ENCODE assay signal across 11 mouse cellular contexts in the genomic region with DNA sequence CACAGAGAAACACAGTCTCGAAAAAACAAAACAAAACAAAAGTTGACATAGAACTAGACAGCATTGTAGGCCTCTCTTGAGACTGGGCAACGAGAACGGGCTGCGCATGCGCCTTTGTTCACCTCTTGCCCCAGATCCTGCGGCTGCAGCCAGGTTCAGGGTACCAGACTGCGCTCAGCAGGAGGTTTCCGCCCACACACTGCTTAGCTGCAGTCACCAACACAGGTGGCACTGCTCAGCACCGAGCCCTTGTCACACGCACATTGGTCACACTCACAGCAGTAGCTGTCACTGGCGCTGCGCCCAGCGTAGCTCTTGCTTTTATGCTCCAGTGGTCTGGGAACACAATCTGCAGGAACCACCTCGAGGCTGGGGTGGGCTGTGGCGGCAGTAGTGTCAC. TPM values are rescaled to one million over a fixed set of nuclear protein-coding genes. Genes with fewer than 3 reads are reported as not detected.
DNase-seq lines count a peak whose midpoint lies in the region; ATAC-seq lines count a peak whose summit lies in the region.
"Had no signal": no experiment of that assay in that cellular context is flagged by ENCODE, and none has a peak within 500 bp of the region (broad histone marks: within the 10 kb centered on the region; RNA-seq: fewer than 3 reads in every experiment).

No protein-coding gene starts in this region.

- no peak for ATAC-seq in heart, embryonic 13.5 days (ENCODE audit: extremely low read depth, insufficient number of reproducible peaks, low FRiP score, low TSS enrichment)

- H3K9me3 ChIP-seq in heart, embryonic 13.5 days, result 0 out of 2 replicates have a peak, but pooled peaks cover 4% of the 10 kb centered on the region

- WGBS in heart, embryonic 13.5 days, result 45% methylated on average over 15 of the region's 15 CpGs

- H3K4me1 ChIP-seq in heart, embryonic 13.5 days, result peaks cover 34% of the 10 kb centered on the region

- H3K9ac ChIP-seq in heart, embryonic 13.5 days, result no peak overlapping the region
- H3K9ac ChIP-seq: limb, embryonic 15.5 days had no signal

- peak overlapping the region; percentile 66 for H3K27ac ChIP-seq in heart, embryonic 13.5 days (replicated peaks)
- H3K27ac ChIP-seq: limb, embryonic 15.5 days had no signal

- DNase-seq in heart, postnatal 36 days, result no peak
- peak; percentile 60 for DNase-seq in retina, postnatal 1 day
- DNase-seq in retina, embryonic 14.5 days (ENCODE audit: low spot score), result no peak
- peak; percentile 65 for DNase-seq in kidney, adult 11 months
- peak; percentile 69 for DNase-seq in splenic B cell, adult 2 months (ENCODE audit: low read depth, low spot score)
- no peak for DNase-seq in thymus, postnatal 0 days (ENCODE audit: low spot score)
- DNase-seq in layer of hippocampus, adult 9-10 months (ENCODE audit: low spot score), result no peak
- DNase-seq: adrenal gland, postnatal 36 days; heart, adult 11 months had no signal

- intact Hi-C loops in heart, postnatal 36 days (cut with DNase I), result no loop called here

- no peak overlapping the region for H3K4me3 ChIP-seq in heart, embryonic 13.5 days
- H3K4me3 ChIP-seq: limb, embryonic 15.5 days had no signal

- no peak overlapping the region for H3K4me2 ChIP-seq in heart, embryonic 13.5 days
- H3K4me2 ChIP-seq: limb, embryonic 15.5 days had no signal

- no peaks in the 10 kb centered on the region for H3K27me3 ChIP-seq in heart, embryonic 13.5 days (replicated peaks)
- no peaks in the 10 kb centered on the region for H3K27me3 ChIP-seq in splenic B cell, adult 2 months (ENCODE audit: control insufficient read depth, insufficient read depth, low read length, poor library complexity, severe bottlenecking)

- no peaks in the 10 kb centered on the region for H3K36me3 ChIP-seq in heart, embryonic 13.5 days
- H3K36me3 ChIP-seq in splenic B cell, adult 2 months (ENCODE audit: control insufficient read depth, insufficient read depth, low read length, poor library complexity, severe bottlenecking), result no peaks in the 10 kb centered on the region
- H3K36me3 ChIP-seq: limb, embryonic 15.5 days had no signal

RNA-seq across cellular contexts. Expression of a gene that starts 3.4 kb away (rescaled TPM):
- 14.6 and 15.1 TPM in 2 replicates for polyA plus RNA-seq in heart, embryonic 13.5 days (2015; fragmentation: Nextera tagmentation; extraction: Ambion mirVana)
- total RNA-seq in heart, postnatal 36 days (2021), result 10 to 100 TPM; 12.0 to 12.5 TPM
- polyA plus RNA-seq in thymus, postnatal 0 days (2015; fragmentation: Nextera tagmentation; extraction: Ambion mirVana), result 19.0 and 22.7 TPM in 2 replicates

RNA-seq across cellular contexts. Expression of a gene that starts 5.6 kb away (rescaled TPM):
- polyA plus RNA-seq in heart, embryonic 13.5 days (2015; fragmentation: Nextera tagmentation; extraction: Ambion mirVana), result 2.5 and 3.3 TPM in 2 replicates
- under 1 TPM; 0.65 to 0.78 TPM for total RNA-seq in heart, postnatal 36 days (2021)
- polyA plus RNA-seq in thymus, postnatal 0 days (2015; fragmentation: Nextera tagmentation; extraction: Ambion mirVana), result 0.68 and 2.0 TPM in 2 replicates
- polyA plus RNA-seq: limb, embryonic 15.5 days had no signal

RNA-seq across cellular contexts. Expression of a gene that starts 12.5 kb away (rescaled TPM):
- 18.3 and 20.2 TPM in 2 replicates for polyA plus RNA-seq in heart, embryonic 13.5 days (2015; fragmentation: Nextera tagmentation; extraction: Ambion mirVana)
- 1 to 10 TPM in 1 of 2 experiments, under 1 TPM in 1; 0.81 to 1.3 TPM for total RNA-seq in heart, postnatal 36 days (2021)
- polyA plus RNA-seq in thymus, postnatal 0 days (2015; fragmentation: Nextera tagmentation; extraction: Ambion mirVana), result 7.6 and 9.5 TPM in 2 replicates

RNA-seq across cellular contexts. Expression of a gene that starts 18.6 kb away (rescaled TPM):
- polyA plus RNA-seq in heart, embryonic 13.5 days (2015; fragmentation: Nextera tagmentation; extraction: Ambion mirVana), result 60.5 and 66.1 TPM in 2 replicates
- total RNA-seq in heart, postnatal 36 days (2021), result 10 to 100 TPM; 22.0 to 23.0 TPM
- 71.3 and 71.8 TPM in 2 replicates for polyA plus RNA-seq in thymus, postnatal 0 days (2015; fragmentation: Nextera tagmentation; extraction: Ambion mirVana)

RNA-seq across cellular contexts. Expression of a gene that starts 35.4 kb away (rescaled TPM):
- polyA plus RNA-seq in heart, embryonic 13.5 days (2015; fragmentation: Nextera tagmentation; extraction: Ambion mirVana), result 1.9 TPM in 2 replicates
- 1 to 10 TPM; 1.3 to 1.4 TPM for total RNA-seq in heart, postnatal 36 days (2021)
- polyA plus RNA-seq in thymus, postnatal 0 days (2015; fragmentation: Nextera tagmentation; extraction: Ambion mirVana), result 0.14 and 0.18 TPM in 2 replicates

Comparison
In these comparisons a context has a peak if more than half of its experiments do, and no peak if none do; other contexts are left out.
1. DNase-seq: peak in retina, postnatal 1 day (single experiment), kidney, adult 11 months (single experiment) and splenic B cell, adult 2 months (single experiment); none in heart, postnatal 36 days (0 of 2), retina, embryonic 14.5 days (single experiment), thymus, postnatal 0 days (single experiment) and layer of hippocampus, adult 9-10 months (single experiment).